Mouse (Mus musculus) G1E (cell line): ENCODE data around the gene Syce3. TPM values are rescaled to one million over a fixed set of nuclear protein-coding genes. Genes with fewer than 3 reads are reported as not detected.

Experiments
- ATAC-seq: 2 replicates; pipeline ENCODE4 v1.8.0; 2016; ENCODE audit warnings: mild to moderate bottlenecking; ENCODE audit not compliant: insufficient number of reproducible peaks, poor library complexity, low FRiP score, severe bottlenecking; ENCODE audit errors: extremely low read depth
- DNase-seq: peaks from one replicate; pipeline ENCODE4 v3.0.0; 2012; ENCODE audit warnings: low spot score
- H3K27me3 ChIP-seq: 2 replicates; pipeline ENCODE4 v1.6.1; 2012; ENCODE audit warnings: mild to moderate bottlenecking, low read length, inconsistent platforms; ENCODE audit not compliant: insufficient read depth
- H3K36me3 ChIP-seq: replicated peaks from 2 replicates; pipeline ENCODE3; 2012; ENCODE audit warnings: mild to moderate bottlenecking, inconsistent platforms
- H3K4me1 ChIP-seq: 2 replicates; pipeline ENCODE4 v1.6.1; 2012; ENCODE audit warnings: low read depth, low read length, inconsistent platforms, mixed read lengths; ENCODE audit not compliant: insufficient read depth
- H3K4me3 ChIP-seq: 2 replicates; pipeline ENCODE4 v1.5.1; 2012; ENCODE audit warnings: low read depth, mild to moderate bottlenecking, inconsistent platforms, low read length, moderate library complexity, mixed read lengths
- H3K9me3 ChIP-seq: replicated peaks from 2 replicates; pipeline ENCODE4 v1.6.1; 2012; ENCODE audit warnings: inconsistent platforms
- CTCF ChIP-seq: IDR thresholded peaks from 2 replicates; pipeline ENCODE4 v1.5.1; 2012; ENCODE audit warnings: low read depth, low read length, inconsistent platforms, mixed read lengths
- GATA1 ChIP-seq: IDR thresholded peaks from 2 replicates; pipeline ENCODE4 v1.6.1; 2012; ENCODE audit warnings: borderline replicate concordance, low read length, inconsistent platforms, mixed read lengths
- GATA2 ChIP-seq: IDR thresholded peaks from 2 replicates; pipeline ENCODE4 v1.6.1; 2012; ENCODE audit warnings: low read depth, low read length, inconsistent platforms, borderline replicate concordance
- POLR2AphosphoS5 ChIP-seq: IDR thresholded peaks from 2 replicates; pipeline ENCODE4 v1.6.1; 2012; ENCODE audit warnings: low read depth, low read length, inconsistent platforms; ENCODE audit not compliant: insufficient replicate concordance
- TAL1 ChIP-seq: conservative IDR thresholded peaks from 2 replicates; pipeline ENCODE4 v1.6.1; 2012; ENCODE audit warnings: low read depth, low read length, inconsistent platforms, mixed read lengths
- polyA plus RNA-seq: library from polyadenylated mRNA; stranded (reverse); fragments of >175 nt; gene quantifications from 2 replicates; pipeline ENCODE4 v1.2.3, GENCODE M21; 2012
- total RNA-seq, 2 experiments: library from RNA; stranded (forward) in 1 of 2; stranded (reverse) in 1 of 2; fragments of 200-1000 nt in 1 of 2; fragments of >200 nt in 1 of 2; fragmentation: Nextera tagmentation in 1 of 2; gene quantifications; 2 replicates each; pipeline ENCODE4 v1.2.3; 2014 to 2017

Syce3 gene
- total and polyA plus RNA-seq, 3 experiments, result not detected

DNA sequence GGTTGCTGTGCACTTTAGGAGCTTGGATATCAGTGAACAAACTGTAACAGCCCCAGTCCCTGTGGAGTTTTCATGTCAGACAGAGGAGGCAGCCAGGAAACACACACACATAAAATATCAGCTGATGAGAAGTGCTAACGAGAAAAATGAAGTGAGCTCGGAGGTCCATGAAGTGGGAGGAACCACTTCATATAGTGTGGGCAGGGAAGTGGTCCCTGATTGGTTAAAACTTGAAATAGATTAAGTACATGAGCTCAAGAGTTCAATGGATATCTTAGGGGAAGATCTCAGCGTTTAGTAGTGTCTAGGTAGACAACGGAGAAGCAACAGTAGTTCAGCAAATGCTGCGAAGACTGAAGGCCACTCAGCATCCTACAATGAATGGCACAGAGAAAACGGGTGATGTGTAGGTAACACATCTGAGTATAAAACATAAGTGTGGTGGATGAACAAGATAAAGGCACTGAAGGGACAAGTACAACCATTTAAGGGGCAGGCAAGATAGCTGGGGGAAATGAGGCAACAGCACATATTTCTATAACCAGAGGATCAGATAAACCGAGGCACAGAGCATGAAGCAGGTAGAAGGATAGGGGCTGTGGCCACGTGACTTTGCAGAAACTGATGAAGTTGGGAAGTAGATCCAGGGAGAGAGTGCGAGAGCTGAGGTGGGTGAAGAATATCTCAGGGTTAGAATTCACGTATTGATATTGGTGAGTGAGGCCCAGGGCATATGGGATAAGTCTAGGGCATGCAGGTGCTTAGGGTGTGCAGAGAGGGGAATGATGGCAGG lies 5.3 kb downstream of the Syce3 start:
- TF ChIP-seq GATA2 (no peak), POLR2AphosphoS5 (no peak), GATA1 (no peak), TAL1 (no peak), CTCF (no peak)
- no peak for DNase-seq

DNA sequence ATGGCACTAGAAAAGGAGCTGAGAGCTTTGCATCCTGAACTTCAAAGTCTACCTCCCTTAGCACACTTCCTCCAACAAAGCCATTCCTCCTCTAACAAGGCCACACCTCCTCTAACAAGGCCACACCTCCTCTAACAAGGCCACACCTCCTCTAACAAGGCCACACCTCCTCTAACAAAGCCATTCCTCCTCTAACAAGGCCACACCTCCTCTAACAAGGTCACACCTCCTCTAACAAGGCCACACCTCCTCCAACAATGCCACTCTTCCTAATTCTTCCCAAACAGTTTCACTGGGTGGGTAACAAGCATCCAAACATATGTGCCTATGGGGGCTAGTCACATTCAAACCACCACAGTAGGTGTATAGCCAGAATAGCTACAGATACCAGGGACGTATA lies 7.8 kb downstream of the Syce3 start:
- peaks cover 4% of the 10 kb centered on the region for H3K4me1 ChIP-seq
- ATAC-seq (no peak), DNase-seq (no peak)
- TF ChIP-seq GATA1 (no peak), TAL1 (no peak), GATA2 (no peak), POLR2AphosphoS5 (no peak), CTCF (no peak)
- H3K4me3 ChIP-seq, result no peak overlapping the region
- H3K27me3 ChIP-seq, result peaks cover 3% of the 10 kb centered on the region
- H3K9me3 ChIP-seq, result no peaks in the 10 kb centered on the region
- no peaks in the 10 kb centered on the region for H3K36me3 ChIP-seq

More for the DNA sequence above, 5.3 kb downstream of the Syce3 start:
- peaks cover 2% of the 10 kb centered on the region; the same call in 1 of the 2 replicates for H3K4me1 ChIP-seq
- H3K27me3 ChIP-seq, result peaks cover 3% of the 10 kb centered on the region; the same call in 1 of the 2 replicates
- H3K36me3 ChIP-seq, result no peaks in the 10 kb centered on the region
- no peak overlapping the region for H3K4me3 ChIP-seq
- peaks cover 3% of the 10 kb centered on the region for H3K9me3 ChIP-seq
- ATAC-seq, result no peak

DNA sequence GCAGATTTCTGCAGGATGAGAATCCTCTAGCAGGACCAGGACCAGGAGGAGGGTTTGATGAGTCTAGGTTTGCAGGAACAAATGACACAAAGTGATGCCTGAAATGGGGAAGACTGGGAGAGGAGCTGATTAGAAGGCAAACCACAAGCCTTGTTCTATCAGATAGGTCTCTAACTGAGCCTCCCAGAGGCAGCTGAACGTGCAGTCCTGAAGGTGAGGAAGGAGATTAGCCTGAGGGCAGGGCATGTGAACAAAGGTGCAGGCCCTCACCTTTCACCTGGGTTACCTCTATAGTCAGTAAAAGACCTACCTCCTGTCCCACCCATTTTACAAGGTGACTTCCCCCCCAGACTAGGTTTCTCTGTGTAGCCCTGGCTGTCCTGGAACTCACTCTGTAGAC lies 10.6 kb downstream of the Syce3 start:
- DNase-seq, result no peak
- Histone ChIP-seq H3K4me1 (peaks cover 4% of the 10 kb centered on the region), H3K27me3 (peaks cover 3% of the 10 kb centered on the region; the same call in 1 of the 2 replicates), H3K36me3 (no peaks in the 10 kb centered on the region), H3K9me3 (no peaks in the 10 kb centered on the region), H3K4me3 (no peak overlapping the region)
- ATAC-seq, result no peak
- TF ChIP-seq GATA1 (no peak), GATA2 (no peak), POLR2AphosphoS5 (no peak), CTCF (no peak), TAL1 (no peak)

GRCm38 (mm10) chr15:89398146-89398545 lies 12.2 kb downstream of the Syce3 start:
- Histone ChIP-seq H3K4me1 (peaks cover 4% of the 10 kb centered on the region), H3K9me3 (no peaks in the 10 kb centered on the region), H3K27me3 (peaks cover 7% of the 10 kb centered on the region), H3K36me3 (no peaks in the 10 kb centered on the region), H3K4me3 (no peak overlapping the region)
- ATAC-seq (no peak), DNase-seq (no peak)
- TF ChIP-seq TAL1 (no peak), CTCF (no peak), GATA1 (no peak), GATA2 (no peak), POLR2AphosphoS5 (no peak)

- no peak for ATAC-seq
- TF ChIP-seq POLR2AphosphoS5, result no peak
- no peak for TF ChIP-seq CTCF
- TF ChIP-seq GATA1, result no peak
- no peak for TF ChIP-seq TAL1
- no peak for TF ChIP-seq GATA2
- H3K4me3 ChIP-seq, result no peak overlapping the region
- peaks cover 4% of the 10 kb centered on the region for H3K4me1 ChIP-seq
- no peak for DNase-seq
- H3K36me3 ChIP-seq, result no peaks in the 10 kb centered on the region
- H3K9me3 ChIP-seq, result no peaks in the 10 kb centered on the region
- peaks cover 7% of the 10 kb centered on the region for H3K27me3 ChIP-seq
These were observed 13.4 kb downstream of the Syce3 start for GRCm38 (mm10) chr15:89396883-89397282.

DNA sequence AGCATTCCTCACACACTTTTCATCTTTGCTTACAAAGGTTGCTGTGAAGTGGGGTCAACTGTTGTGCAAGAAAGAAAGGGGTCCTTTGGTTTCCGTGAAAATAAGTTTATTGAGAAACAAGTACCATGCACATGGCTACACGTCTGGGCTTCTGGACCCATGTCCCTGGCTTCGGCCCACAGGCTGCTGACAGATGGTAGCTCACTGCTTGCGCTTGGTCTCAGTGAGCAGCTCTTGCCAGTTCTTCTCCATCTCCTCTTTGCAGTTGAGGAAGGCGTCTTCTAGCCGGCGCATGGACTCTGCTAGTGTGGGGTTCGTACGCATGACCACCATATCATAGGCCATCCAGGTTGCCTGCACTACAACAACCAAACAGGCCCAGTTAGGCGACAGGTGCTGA lies 20.2 kb downstream of the Syce3 start:
- peaks cover 51% of the 10 kb centered on the region for H3K27me3 ChIP-seq
- TF ChIP-seq TAL1 (no peak), GATA2 (no peak), GATA1 (no peak), POLR2AphosphoS5 (no peak), CTCF (no peak)

More for the DNA sequence above, 20.2 kb downstream of the Syce3 start:
- ATAC-seq, result no peak
- DNase-seq, result no peak
- no peaks in the 10 kb centered on the region for H3K4me1 ChIP-seq
- H3K36me3 ChIP-seq, result no peaks in the 10 kb centered on the region
- H3K4me3 ChIP-seq, result no peak overlapping the region
- no peaks in the 10 kb centered on the region for H3K9me3 ChIP-seq
